Mouse (Mus musculus): ENCODE data around the gene Cubn.

The Cubn gene

GRCm38 (mm10) chr2:13491734-13492133 is at the start of gene Cubn:
Gene Cubn (minus strand): TSS chr2:13491813.
- no peak for DNase-seq (ENCODE audit: low spot score in 2 of 2)

GRCm38 (mm10) chr2:13539860-13540259 is 48.2 kb upstream of the Cubn start:
- DNase-seq (ENCODE audit: low spot score in 2 of 2) = no peak

GRCm38 (mm10) chr2:13538704-13539377 is 47.2 kb upstream of the Cubn start:
- DNase-seq (ENCODE audit: low spot score in 2 of 2) = no peak

- no peak for DNase-seq (ENCODE audit: low spot score in 2 of 2)
These were observed 46.6 kb upstream of the Cubn start for GRCm38 (mm10) chr2:13538258-13538657.

- DNase-seq (ENCODE audit: low spot score in 2 of 2) = peak; percentile 9 to 37
These were observed 46.1 kb upstream of the Cubn start for GRCm38 (mm10) chr2:13537733-13538132.

- DNase-seq (ENCODE audit: low spot score in 2 of 2) = no peak
These were observed 45.1 kb upstream of the Cubn start for GRCm38 (mm10) chr2:13536747-13537146.

GRCm38 (mm10) chr2:13530639-13531038 is 39.0 kb upstream of the Cubn start:
- no peak for DNase-seq (ENCODE audit: low spot score in 2 of 2)

GRCm38 (mm10) chr2:13529253-13529933 is 37.8 kb upstream of the Cubn start:
- DNase-seq (ENCODE audit: low spot score in 2 of 2) = no peak

GRCm38 (mm10) chr2:13527531-13527930 is 35.9 kb upstream of the Cubn start:
- no peak for DNase-seq (ENCODE audit: low spot score in 2 of 2)

- no peak for DNase-seq (ENCODE audit: low spot score in 2 of 2)
These were observed 35.5 kb upstream of the Cubn start for GRCm38 (mm10) chr2:13527125-13527524.

- DNase-seq (ENCODE audit: low spot score in 2 of 2) = no peak
These were observed 34.6 kb upstream of the Cubn start for GRCm38 (mm10) chr2:13526205-13526604.

GRCm38 (mm10) chr2:13523540-13524456 is 32.2 kb upstream of the Cubn start:
- DNase-seq (ENCODE audit: low spot score in 2 of 2) = no peak

GRCm38 (mm10) chr2:13522106-13522505 is 30.5 kb upstream of the Cubn start:
- DNase-seq (ENCODE audit: low spot score in 2 of 2) = no peak

GRCm38 (mm10) chr2:13514949-13515348 is 23.3 kb upstream of the Cubn start:
- no peak for DNase-seq (ENCODE audit: low spot score in 2 of 2)

- DNase-seq (ENCODE audit: low spot score in 2 of 2) = no peak
These were observed 11.1 kb upstream of the Cubn start for GRCm38 (mm10) chr2:13502717-13503116.

- DNase-seq (ENCODE audit: low spot score in 2 of 2) = no peak
These were observed 9.9 kb upstream of the Cubn start for GRCm38 (mm10) chr2:13501553-13501952.

GRCm38 (mm10) chr2:13500298-13500999 is 8.8 kb upstream of the Cubn start:
- no peak for DNase-seq (ENCODE audit: low spot score in 2 of 2)

GRCm38 (mm10) chr2:13499196-13499595 is 7.6 kb upstream of the Cubn start:
- no peak for DNase-seq (ENCODE audit: low spot score in 2 of 2)

GRCm38 (mm10) chr2:13496087-13496486 is 4.5 kb upstream of the Cubn start:
- no peak for DNase-seq (ENCODE audit: low spot score in 2 of 2)

GRCm38 (mm10) chr2:13492927-13493326 is 1.3 kb upstream of the Cubn start:
- DNase-seq (ENCODE audit: low spot score in 2 of 2) = no peak

- no peak for DNase-seq (ENCODE audit: low spot score in 2 of 2)
These were observed 1.1 kb downstream of the Cubn start for GRCm38 (mm10) chr2:13490480-13490879.

- DNase-seq (ENCODE audit: low spot score in 2 of 2) = no peak
These were observed 5.1 kb downstream of the Cubn start for GRCm38 (mm10) chr2:13486470-13486869.

Data from natural killer cell, adult 2 months (primary cell).